Mouse (Mus musculus) testis, postnatal 10 days (tissue): ENCODE data around the gene Rps3.
"Not testable (repeated sequence)": the region's sequence is repeated elsewhere in the genome, so short reads cannot be mapped to it uniquely, and the experiment has no call there.

ENCODE experiments used
- DNase-seq: peaks from one replicate; pipeline ENCODE4 v3.0.0; 2021; ENCODE audit warnings: low spot score

Gene Rps3

DNA sequence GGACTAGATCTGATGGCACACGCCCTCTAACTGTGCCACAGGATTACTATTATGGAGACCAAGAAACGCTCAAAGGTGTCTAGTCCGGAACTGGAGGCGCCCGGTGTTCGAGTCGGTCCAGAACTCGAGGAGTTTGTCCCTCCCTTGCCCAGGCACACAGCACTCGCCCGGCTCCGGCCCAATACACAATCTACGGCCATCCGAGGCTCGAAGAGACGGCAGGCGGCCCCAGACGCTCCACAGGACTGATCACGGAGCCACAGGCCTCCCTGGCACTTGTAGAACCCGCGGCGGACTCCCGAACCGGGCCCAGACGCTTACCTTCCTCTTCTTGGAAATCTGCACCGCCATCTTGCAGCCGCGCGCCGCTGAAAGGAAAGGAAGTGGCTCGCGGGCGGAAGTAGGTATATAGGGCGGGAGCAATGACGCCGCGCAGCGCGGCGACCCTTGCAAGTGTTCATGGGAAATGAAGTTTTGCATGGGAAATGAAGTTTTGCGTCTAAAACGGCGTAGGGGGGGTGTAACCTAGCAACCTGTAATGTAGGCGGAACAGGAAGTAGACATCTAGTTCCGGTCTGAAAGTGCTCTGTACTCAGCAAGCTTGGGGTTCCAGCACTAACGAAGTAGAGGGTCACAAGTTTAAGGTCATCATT lies at the start of gene Rps3:
Gene Rps3 (minus strand): TSS at position 468 of the 653 bp plus-strand sequence.
- DNase-seq: peak; percentile 91

DNA sequence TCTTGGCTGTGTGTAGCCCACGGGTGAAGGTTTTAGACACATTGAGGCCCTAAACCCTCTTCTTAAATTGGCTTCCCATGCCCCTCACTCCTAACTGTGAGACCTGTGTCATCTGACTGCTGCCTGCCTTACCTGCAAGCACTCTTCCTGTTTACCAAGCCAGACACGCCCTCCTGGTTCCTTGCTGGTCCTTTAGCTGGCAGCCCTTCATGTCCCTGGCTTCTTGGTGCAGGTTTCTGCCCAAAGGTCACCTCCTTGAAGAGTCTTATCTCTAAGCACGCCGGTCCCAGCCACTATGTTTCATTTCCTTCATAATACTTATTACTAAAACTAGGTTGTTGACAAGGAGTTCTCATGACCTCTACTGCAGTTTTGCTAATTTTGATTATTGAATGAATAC lies 49.0 kb upstream of the Rps3 start:
- DNase-seq: no peak

DNA sequence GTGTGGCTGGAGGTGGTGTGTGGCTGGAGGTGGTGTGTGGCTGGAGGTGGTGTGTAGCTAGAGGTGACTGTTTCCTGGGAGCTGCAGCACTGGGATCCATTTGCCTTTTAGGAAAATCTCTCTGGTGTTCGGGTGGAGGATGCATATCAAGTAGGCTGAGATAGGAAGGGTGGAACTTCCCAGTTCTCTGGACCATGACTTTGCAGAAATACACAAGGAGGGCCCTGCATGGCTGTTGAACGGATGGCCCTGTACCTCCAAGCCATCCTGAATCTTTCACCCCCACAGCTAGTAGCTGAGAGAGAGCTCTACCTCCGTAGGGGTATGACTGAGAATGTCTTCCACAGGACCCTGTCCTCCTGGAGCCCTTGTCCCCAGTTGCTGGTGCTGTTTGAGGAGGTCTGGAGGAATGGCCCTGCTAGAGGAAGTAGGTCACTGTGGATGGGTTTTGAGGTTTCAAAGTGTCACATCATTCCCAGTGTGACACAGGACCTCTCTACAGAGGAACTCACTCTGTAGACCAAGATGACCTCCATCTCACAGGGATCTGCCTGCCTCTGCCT lies 48.0 kb upstream of the Rps3 start:
- DNase-seq: no peak

DNA sequence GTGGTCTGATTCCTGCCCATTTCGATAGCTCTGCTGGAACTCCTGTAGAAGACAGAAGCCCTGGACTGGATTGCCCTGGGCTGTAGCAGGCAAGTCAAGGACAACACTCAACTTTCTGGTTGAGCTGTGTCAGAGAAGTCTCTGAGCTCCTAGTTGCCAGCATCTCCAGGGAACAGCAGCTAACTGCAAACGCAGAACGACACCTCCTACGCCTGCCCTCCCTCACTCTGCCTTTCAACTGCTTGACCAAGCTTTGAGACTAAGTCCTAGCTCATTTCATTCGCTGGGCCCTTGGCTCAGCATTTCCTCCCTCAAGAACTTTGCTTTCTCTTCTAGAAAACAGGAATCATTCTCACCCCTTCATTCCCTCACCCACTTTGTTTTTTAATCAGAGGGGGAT lies 45.9 kb upstream of the Rps3 start:
- no peak for DNase-seq

DNA sequence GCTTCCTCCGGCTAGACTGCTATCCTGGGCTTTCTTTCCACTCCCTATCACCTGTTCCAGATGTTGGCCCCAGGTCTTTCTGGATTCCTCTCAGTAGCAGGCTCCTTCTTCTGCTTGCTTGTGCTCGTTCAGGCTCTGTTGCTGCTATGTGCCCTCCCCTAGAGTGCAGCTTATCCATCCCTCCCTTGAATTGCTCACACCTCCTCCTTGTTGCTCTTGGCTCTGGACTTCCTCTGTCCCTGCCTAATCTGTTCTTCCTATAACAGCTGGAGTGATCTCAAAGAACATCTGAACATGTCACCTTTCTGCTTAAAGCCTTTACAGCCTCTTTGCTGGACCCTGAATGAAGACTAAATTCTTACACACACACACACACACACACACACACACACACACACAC lies 45.0 kb upstream of the Rps3 start:
- DNase-seq: no peak

DNA sequence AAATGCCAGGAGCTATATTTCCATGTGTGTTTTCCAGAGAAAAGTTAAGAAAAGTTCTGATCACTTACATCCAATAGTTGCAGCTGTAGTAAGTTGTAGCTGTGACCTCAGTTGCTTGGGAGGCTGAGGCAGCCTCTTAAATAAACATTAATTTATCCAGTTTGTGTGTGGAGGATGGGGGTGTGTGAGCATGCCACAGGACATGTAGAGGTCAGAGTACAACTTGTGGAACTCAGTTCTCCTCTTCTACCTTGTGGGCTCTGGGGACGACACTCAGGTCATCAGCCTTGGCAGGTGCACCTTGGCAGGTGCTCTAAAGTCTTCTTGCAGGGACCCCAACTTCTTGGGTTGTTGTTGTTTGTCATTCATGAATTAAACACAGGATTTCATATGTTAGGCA lies 40.3 kb upstream of the Rps3 start:
- no peak for DNase-seq

DNA sequence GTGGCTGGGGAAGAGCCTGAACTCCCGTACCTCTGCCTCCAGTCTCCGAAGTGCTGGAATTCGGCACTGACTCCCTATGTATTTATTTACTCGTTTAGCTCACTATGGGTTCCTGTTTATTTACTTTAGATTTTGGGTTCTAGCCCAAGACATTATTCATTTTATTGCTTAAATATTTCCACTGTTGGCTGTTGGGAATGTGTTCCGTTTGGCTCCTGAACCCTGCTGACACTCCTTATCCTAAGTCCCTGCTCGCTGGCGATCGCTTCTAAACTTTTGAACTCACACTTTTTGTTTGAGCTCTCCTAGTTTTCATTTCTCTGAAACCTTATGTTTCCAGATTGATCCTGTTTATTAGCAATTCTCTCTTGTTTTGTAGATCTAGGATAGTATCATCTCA lies 39.6 kb upstream of the Rps3 start:
- no peak for DNase-seq

DNA sequence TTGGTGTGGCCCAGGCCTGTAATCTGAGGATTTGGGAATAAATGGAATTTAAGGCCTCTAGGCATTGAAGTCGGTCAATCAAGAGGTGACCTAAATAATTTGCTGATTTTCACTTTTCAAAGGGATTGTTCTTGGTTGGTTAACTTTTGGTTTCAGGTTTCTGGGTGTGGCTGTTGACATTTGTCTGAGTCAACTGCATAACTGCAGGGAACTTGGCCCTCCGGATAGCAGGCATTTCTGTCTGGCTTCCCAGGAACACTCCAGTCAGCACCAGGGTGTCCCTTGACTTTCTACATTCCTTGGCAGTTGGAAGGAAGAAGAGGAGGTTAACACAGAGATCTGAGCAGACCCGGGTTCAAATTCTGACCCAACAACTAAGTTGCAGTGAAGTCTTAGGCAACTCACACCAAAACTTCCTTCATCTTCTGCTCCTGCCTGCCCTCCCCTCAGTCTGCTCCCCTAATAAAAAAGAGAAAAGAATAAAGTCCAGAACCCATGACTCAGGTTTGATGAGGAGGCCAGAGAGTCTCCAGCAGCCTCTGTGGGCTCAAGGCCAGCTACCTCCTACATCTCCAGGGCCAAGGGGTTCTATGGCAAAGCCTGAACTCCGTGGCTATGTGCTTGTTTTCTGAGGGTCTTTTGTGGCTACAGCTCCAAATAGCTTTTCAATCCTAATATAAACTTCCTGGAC lies 35.6 kb upstream of the Rps3 start:
- no peak for DNase-seq

DNA sequence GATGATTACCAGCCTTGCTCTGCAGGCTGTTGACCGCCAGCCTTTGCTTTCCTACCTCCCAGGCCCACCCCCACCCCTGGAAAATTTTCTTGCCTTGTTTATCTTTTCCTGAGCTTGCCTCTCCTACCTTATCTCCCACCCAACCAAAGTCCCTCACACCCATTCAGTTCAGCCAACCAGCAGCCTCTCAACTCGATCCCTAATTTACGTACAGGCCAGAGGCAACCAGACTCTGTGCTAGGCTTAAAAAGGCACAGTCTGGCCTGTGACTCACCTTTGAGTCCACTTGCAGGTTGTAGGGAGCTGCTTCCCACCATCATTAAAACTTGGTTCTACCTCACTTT lies 33.2 kb upstream of the Rps3 start:
- no peak for DNase-seq

DNA sequence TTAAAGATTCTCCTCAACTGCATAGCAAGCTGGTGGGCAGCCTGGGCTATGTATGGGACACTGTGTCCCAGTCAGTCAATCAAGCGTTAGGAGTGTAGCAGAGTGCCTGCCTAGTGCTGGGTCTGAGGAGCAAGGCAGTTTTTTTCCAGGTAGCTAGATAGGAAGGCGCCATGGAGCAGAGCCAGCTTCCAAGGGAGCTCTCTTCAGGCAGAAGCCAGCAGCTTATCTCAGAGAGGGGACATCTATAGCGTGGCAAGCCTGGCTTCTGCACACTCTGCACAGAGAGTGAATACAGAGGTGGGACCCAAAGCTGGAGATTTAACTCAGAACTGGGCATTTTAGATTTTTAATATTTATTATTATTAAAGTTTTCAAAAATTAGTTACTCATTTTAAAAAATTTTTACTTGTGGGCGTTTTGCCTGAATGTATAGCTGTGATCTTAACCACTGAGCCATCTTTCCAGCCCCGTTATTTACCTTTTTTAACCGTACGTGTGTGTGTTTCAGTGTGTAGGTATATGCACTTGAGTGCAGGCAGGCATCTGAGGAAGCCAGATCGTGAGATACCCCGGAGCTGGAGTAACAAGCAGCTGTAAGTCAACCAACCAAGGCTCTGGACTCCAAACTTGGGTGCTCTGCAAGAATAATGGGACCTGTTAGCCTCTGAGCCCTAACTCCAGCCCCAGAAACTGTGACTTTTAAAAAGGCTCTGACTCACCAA lies 32.7 kb upstream of the Rps3 start:
- DNase-seq: no peak

DNA sequence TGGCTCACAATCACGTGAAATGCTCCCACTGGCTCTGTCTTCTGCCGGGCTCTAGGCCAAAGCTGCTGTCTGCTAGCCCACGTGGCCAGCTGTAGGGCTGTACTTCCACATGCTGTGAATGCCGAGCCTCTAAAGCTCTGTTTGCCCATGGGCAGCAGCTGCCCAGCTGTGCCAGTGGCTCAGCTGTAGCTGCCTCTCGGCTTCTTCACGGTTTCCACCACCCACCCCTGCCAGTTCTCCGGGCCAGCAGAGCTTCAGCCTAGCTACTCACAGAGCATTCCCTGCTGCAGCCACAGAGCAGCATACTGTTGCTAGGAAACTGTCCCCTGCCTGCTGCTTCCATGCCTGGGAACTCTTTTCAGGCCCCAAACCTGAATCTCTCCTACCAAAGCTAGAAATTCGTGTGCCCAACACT lies 26.6 kb upstream of the Rps3 start:
- peak; percentile 69 for DNase-seq

DNA sequence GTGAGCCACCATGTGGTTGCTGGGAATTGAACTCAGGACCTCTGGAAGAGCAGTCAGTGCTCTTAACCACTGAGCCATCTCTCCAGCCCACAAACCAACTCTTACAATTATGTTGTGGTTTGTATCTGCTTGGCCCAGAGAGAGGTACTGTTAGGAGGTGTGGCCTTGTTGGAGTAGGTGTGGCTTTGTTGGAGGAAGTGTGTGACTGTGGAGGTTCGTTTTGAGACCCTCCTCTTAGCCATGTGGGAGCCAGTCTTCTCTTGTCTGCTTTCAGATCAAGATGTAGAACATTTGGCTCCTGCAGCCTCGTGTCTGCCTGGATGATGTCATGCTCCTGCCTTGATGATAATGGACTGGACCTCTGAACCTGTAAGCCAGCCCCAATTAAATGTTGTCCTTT lies 24.6 kb upstream of the Rps3 start:
- not testable (repeated sequence) for DNase-seq

DNA sequence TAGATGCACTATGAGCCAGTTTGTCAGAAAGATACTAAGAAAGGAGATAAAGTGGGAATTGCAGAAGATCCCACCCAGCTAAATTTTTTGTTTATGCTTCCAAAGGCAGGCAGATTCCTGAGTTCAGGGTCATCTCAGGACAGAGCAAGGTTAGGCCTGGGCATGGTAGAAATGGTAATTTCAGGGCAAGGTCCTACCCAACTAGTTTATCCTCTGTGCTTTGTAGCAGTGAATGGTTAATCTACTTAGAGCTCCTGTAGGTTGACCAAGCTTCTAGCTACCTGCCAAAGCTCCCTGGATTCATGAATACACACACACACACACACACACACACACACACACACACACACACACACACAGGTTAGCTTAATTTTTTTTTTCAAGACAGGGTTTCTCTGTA lies 21.0 kb upstream of the Rps3 start:
- no peak for DNase-seq

DNA sequence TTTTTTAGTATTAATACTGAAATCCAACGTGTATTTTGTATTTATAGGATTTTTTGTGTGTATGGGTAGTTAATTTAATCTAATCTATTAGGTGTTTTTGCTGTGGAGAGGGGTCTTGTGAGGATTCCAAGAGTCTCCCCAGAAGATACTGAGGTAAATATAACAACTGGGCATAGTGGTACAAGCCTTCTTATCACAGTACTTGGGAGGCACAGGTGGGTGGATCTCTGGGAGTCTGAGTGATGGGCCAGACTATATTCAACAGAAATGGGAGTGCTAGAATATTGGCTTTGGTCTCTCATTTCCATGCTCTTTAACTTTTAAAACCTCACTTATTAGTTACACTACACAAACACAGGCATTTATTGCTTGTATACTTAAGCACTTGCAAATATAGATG lies 17.6 kb upstream of the Rps3 start:
- DNase-seq: no peak

DNA sequence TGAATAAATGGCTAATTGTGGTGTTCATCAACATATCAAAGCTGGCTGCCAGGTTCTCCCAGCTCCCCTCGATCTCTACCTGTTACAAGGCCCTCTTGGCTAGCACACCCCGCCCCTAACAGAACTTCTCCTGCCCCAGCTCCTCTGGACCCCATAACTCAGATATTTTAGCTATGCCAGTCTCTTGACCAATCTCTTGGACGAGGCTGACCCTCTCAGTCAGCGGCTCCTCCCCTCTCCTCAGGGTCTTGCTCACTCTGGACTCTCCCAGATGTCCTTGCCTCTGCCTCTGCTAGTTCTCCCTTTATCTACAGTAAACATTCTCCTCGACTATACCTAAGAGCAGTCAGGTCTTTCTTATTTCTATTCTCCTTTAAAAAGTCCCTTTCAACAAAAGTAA lies 17.1 kb upstream of the Rps3 start:
- DNase-seq: no peak

DNA sequence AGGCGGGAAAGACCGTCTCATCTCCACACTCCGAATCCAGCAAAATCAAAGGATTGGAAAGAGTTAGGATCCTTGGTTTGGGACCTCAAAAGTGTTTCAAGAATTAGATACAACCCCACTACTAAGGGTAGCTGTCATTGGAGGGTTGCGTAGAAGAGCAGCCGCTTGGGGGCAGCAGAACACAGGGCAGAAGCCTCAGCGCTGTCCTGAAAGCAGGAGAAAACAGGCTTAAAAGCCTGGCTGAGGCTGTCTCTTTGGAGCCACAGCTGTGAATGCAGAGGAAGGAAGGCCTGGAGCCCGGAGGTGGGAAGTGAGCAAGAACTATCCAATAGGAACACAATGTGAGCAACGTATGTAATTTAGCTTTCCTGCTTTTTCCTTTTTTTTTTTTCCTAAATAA lies 16.7 kb upstream of the Rps3 start:
- DNase-seq: peak; percentile 91

DNA sequence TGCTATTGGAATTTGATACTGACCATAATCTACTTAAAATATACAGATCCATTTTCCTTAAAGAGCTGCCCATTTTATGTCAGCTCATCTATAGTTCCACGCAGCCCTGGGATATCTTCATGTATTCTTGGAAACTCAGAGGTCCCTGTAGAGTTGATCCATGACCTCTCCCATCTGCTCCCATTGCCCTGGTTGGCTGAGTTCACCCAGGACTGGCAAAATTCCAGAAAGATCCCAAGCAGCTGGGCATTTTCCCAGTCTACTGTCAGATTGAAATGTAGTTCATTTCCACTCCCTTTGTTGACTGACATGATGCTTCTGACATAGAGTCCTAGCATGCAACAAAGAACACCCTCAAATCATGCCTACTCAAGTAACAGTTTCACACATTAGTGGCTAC lies 15.6 kb upstream of the Rps3 start:
- no peak for DNase-seq

DNA sequence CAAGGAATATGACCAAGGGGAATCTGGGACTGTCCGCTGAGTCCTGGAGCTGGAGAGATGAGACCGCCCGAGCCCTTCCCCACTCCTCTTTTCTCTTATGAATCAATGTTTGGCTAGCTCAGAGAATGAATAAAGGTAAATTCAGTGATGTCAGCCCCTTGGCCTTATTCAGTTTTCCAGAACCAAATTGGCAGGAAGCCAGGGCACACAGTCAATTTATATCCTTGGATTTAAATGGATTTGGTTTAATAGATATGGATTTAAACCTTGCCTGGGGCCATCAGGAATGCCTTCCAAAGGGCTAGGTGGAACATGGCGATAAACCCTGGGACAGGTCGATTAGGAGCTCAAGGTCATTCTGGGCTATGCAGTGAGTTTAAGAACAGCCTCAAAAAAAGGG lies 6.2 kb upstream of the Rps3 start:
- DNase-seq: no peak

DNA sequence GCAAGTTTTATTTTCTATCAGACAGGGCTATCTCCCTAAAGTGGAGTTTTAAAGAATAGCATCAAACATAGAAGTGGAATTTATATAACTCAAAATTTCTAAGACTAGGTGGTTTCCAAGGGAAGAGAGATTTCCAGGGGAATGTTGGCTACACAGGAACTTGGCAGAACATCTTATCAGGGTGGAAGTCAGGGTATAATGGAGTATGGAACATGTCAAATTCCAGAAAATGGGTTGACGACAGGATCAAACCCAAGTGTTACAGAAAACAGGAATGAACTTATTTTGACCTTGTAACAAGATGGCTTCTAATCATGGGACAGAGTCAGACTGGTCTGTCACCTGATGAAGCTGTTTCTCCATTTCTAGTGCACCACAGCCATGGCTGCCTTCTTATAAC lies 1.1 kb upstream of the Rps3 start:
- DNase-seq: no peak

DNA sequence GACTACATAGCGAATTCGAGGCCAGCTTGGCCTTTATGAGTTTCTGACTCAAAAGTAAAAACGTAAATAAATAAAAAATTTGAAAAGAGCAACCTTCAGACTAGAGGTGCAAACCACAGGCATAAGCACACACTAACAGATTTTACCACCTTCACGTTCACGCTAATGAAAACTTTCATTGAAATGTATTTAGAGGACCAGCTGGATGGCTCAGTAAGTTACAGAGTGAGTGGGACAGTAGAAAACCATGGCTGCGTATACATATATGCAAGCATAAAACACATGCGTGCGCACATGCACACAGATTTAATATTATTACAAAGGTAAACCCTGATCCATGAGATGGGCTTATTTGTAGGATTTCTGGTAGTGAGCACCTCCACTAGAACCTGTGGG lies 384 bp upstream of the Rps3 start:
- DNase-seq: no peak

DNA sequence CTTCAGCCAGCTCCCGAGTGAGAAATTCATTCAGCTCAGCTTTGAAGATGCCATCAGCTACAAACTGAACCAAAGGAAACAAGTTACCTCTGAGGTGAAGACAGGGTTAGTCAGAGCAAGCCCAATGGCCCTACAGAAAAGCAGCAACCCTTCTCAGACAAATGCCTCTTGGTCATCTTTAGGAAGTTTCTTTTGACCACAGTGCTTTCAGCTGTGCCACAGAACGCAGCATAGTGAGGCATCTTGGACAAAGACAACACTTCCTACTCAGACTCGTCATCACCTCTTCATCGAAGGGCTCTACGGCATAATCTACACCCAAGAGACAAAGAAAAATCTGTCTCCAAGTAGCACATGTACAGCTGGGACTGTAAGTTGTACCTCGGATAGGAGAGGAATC lies 901 bp downstream of the Rps3 start:
- no peak for DNase-seq

DNA sequence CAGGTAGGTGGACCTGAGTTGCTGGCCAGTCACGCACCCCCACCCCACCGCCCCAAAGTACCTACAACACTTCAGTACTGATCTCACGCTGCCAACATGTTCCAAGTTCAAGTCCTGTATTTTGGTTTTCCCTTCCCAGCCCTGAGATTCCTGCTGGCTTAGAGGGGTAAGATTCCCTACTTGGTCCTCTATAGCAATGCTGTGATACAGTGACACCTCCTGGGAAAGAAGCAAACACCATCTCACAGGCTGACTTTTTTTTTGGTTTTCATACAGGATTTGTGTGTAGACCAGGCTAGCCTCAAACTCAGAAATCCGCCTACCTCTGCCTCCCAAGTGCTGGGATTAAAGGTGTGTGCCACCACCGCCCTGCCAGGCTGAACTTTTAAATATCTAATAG lies 6.3 kb downstream of the Rps3 start:
- no peak for DNase-seq

DNA sequence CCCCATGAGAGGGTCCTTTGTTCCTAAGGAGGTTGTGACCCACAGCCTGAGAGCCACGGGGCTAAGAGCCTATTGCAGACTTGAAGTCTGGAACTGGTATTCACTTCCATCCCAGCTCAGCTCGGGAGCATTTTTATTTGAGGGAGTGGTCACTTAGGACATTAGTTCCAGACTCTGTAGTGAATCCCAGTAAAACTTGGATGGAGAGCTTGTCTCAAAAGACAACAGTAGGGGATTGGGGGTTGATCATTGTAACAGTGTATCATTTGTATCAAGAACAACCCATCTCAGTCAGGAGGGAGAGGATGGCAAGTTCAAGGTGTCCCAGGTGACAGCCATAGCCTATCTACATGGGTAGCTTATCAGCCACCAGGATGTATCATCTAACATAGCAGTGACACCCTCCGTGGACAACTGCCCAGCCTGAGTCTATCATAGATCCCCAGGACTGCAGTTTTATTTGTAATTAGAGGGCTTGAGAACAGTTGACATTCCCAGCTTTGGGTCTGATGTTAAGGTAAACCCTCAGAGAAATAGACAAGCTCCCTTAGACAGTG lies 6.9 kb downstream of the Rps3 start:
- no peak for DNase-seq
